Mouse (Mus musculus): ENCODE results near the gene Clstn2.

DNA sequence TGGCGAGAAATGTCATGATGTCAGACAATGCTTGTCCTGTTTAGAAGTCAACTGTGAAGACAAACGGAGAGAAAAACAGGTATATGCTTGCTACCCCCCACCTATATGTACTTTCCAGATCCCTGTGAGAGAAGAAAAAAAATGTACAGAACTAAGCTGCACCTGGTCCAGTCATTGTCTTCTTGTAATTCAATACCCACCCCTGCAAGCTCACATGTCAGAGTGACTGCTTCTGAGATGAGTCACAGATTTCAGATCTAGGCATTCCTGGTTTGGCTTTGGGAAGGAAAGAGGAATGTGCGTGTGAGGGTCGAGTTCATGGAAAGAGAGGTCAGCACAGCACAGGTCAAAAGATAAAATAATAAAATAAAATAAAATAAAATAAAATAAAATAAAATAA, 397.6 kb downstream of the Clstn2 start:
- TF ChIP-seq CTCF (IDR thresholded peaks at IDR 0.05; ENCODE audit: low read depth) (no peak), EP300 (IDR thresholded peaks at IDR 0.05; ENCODE audit: low read depth) (no peak)

All from heart, postnatal 0 days (tissue).